Mouse (Mus musculus) thymus, adult 2 months (tissue): ENCODE data around the gene Fbll1. TPM values are rescaled to one million over a fixed set of nuclear protein-coding genes. Genes with fewer than 3 reads are reported as not detected.

ENCODE experiments used
- DNase-seq: peaks from one replicate; pipeline ENCODE4 v3.0.0; 2021
- H3K27ac ChIP-seq: fragments of 200-500 bp; 2 replicates; pipeline ENCODE4 v1.5.1; 2012; ENCODE audit warnings: low read length, control low read depth; ENCODE audit not compliant: control insufficient read depth, insufficient read depth
- H3K27me3 ChIP-seq: fragments of 200-500 bp; 2 replicates; pipeline ENCODE4 v1.6.1; 2012; ENCODE audit warnings: mild to moderate bottlenecking, low read length, moderate library complexity, mixed read lengths; ENCODE audit not compliant: control insufficient read depth, insufficient read depth
- H3K36me3 ChIP-seq: fragments of 200-500 bp; 2 replicates; pipeline ENCODE4 v1.6.1; 2012; ENCODE audit warnings: mild to moderate bottlenecking, low read length, moderate library complexity; ENCODE audit not compliant: control insufficient read depth, insufficient read depth
- H3K4me1 ChIP-seq: fragments of 200-500 bp; replicated peaks from 2 replicates; pipeline ENCODE4 v1.6.1; 2012; ENCODE audit warnings: low read length; ENCODE audit not compliant: control insufficient read depth, insufficient read depth
- H3K4me3 ChIP-seq: fragments of 200-500 bp; 2 replicates; pipeline ENCODE4 v1.5.1; 2012; ENCODE audit warnings: mild to moderate bottlenecking, low read length, control low read depth, moderate library complexity; ENCODE audit not compliant: control insufficient read depth, insufficient read depth
- CTCF ChIP-seq: fragments of 200-500 bp; IDR thresholded peaks from 2 replicates; pipeline ENCODE4 v1.5.1; 2012; ENCODE audit warnings: mild to moderate bottlenecking, control low read depth, low read length, moderate library complexity, borderline replicate concordance; ENCODE audit not compliant: control insufficient read depth, poor library complexity, insufficient read depth; ENCODE audit errors: extremely low read depth
- POLR2A ChIP-seq: fragments of 200-500 bp; IDR thresholded peaks from 2 replicates; pipeline ENCODE4 v1.6.1; 2012; ENCODE audit warnings: mild to moderate bottlenecking, low read length, control low read depth, moderate library complexity; ENCODE audit not compliant: control insufficient read depth, poor library complexity, insufficient read depth; ENCODE audit errors: extremely low read depth
- WGBS: fragments of 180-500 bp; shearing (Covaris S2); methylation state at CpG from one replicate; pipeline ENCODE4 v1.1.7; 2018; 5-methylcytosine and 5-hydroxymethylcytosine counted together
- polyA plus RNA-seq: library from polyadenylated mRNA; depleted of rRNA; stranded (reverse); fragments of >200 nt; gene quantifications from 2 replicates; pipeline ENCODE4 v1.2.3, GENCODE M21; 2012

The Fbll1 gene
- polyA plus RNA-seq, 1 experiment: 0.11 TPM

DNA sequence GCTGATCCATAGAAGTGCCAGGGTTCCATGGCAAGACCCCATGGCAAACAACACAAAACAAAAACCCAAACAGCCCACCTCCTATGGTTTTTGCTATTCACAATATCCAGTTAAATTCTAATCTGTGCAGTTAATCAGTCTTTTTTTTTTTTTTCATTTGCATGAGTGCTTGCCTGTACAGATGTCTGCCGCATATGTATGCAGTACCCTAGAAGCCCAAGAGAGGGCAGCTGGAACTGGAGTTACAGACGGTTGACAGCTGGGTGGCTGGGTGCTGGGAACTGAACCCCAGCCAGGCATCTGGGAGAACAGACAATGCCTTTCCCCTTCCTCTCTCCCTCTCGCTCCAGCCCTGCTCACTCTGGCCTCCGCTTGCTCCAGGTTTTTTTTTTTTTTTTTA, 14.1 kb downstream of the Fbll1 start:
- WGBS: 94% methylated on average over 4 of the region's 4 CpGs
- Histone ChIP-seq H3K36me3 (peaks cover 41% of the 10 kb centered on the region), H3K27me3 (no peaks in the 10 kb centered on the region), H3K4me3 (no peak overlapping the region), H3K4me1 (no peaks in the 10 kb centered on the region), H3K27ac (no peak overlapping the region)
- TF ChIP-seq POLR2A (no peak), CTCF (no peak)
- no peak for DNase-seq

GRCm38 (mm10) chr11:35784002-35784401, 14.7 kb downstream of the Fbll1 start:
- DNase-seq: no peak
- Histone ChIP-seq H3K27me3 (no peaks in the 10 kb centered on the region), H3K27ac (no peak overlapping the region), H3K36me3 (peaks cover 46% of the 10 kb centered on the region), H3K4me1 (no peaks in the 10 kb centered on the region), H3K4me3 (no peak overlapping the region)
- 96% methylated on average over 3 of the region's 3 CpGs for WGBS
- TF ChIP-seq POLR2A (no peak), CTCF (no peak)

- no peak for DNase-seq
- TF ChIP-seq CTCF (no peak), POLR2A (no peak)
- Histone ChIP-seq H3K4me3 (no peak overlapping the region), H3K27me3 (no peaks in the 10 kb centered on the region), H3K36me3 (peaks cover 56% of the 10 kb centered on the region), H3K4me1 (no peaks in the 10 kb centered on the region), H3K27ac (no peak overlapping the region)
- 96% methylated on average over 5 of the region's 5 CpGs for WGBS
Measured at GRCm38 (mm10) chr11:35783038-35783437, 15.6 kb downstream of the Fbll1 start.

DNA sequence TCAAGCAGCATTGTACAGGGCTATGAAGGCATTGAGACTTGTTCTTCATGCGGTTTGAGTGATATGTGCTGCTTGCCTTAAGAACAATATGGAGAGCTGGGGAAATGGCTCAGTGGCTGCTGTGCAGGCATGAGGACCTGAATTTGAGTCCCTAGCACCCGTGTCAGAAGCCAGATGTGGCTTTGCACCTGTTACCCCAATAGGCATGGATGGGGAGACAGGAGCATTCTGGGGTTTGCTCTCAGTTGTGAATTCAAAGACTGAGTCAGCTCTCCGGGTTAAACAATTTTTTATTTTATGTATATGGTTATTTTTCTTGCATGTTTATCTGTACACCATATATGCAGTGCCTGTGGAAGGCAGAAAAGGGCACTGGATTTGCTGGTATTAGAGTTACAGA, 16.2 kb downstream of the Fbll1 start:
- DNase-seq: no peak
- no peak overlapping the region for H3K27ac ChIP-seq
- peaks cover 62% of the 10 kb centered on the region for H3K36me3 ChIP-seq
- no peak for TF ChIP-seq POLR2A
- no peak for TF ChIP-seq CTCF
- no peaks in the 10 kb centered on the region for H3K4me1 ChIP-seq
- WGBS: 94% methylated on average over 3 of the region's 3 CpGs
- no peak overlapping the region for H3K4me3 ChIP-seq
- no peaks in the 10 kb centered on the region for H3K27me3 ChIP-seq

DNA sequence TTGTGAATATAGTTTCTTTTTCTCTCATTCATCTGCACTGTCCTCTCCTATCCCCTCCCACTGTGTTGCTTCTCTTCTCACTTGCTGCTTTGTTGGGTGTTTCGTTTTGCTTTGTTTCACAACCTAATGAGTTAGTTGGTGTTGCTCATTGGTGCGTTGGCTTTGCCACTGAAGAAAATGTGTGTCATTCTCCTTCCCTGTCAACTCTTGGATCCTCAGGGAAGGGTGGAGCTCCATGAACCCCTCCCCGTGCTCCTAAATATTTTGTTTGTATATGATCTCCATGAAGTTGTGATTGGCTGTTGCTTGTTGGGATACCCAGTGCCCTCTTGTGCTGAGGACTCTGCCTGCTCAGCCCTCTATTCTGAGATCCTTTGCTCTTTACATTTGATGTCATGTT, 18.3 kb downstream of the Fbll1 start:
- 93% methylated on average over 3 of the region's 3 CpGs for WGBS
- Histone ChIP-seq H3K27me3 (no peaks in the 10 kb centered on the region), H3K36me3 (peaks cover 77% of the 10 kb centered on the region), H3K4me1 (no peaks in the 10 kb centered on the region), H3K4me3 (no peak overlapping the region), H3K27ac (no peak overlapping the region)
- no peak for DNase-seq
- TF ChIP-seq CTCF (no peak), POLR2A (no peak)

- peaks cover 39% of the 10 kb centered on the region for H3K36me3 ChIP-seq
- WGBS: 98% methylated on average over 3 of the region's 3 CpGs
- no peak for TF ChIP-seq POLR2A
- TF ChIP-seq CTCF: no peak
Measured at GRCm38 (mm10) chr11:35776452-35776851, 22.2 kb downstream of the Fbll1 start.

DNA sequence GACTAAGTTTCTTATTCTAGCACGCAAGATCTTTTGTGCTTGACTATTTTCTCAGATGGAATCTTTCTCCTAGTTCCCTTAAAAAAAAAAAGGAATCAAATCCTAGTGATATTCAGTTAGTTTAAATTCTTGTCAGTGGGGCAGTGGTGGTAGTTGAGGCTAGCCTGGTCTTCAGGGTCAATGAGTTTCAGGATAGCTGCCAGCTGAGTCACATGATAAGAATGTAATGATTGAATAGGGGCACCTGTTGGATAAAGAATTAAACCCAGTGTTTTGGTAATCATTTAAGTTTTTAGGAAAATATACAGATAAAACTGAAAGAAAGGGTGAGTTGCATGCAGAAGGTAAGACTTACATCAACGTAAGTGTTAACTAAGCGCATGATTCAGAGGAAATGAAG, 23.1 kb downstream of the Fbll1 start:
- TF ChIP-seq POLR2A (no peak), CTCF (no peak)
- no peaks in the 10 kb centered on the region for H3K27me3 ChIP-seq
- H3K4me3 ChIP-seq: no peak overlapping the region
- no peak overlapping the region for H3K27ac ChIP-seq
- no peak for DNase-seq
- no peaks in the 10 kb centered on the region for H3K4me1 ChIP-seq
- H3K36me3 ChIP-seq: peaks cover 38% of the 10 kb centered on the region
- WGBS: 96% methylated on average over 3 of the region's 3 CpGs

More at GRCm38 (mm10) chr11:35776452-35776851, 22.2 kb downstream of the Fbll1 start:
- Histone ChIP-seq H3K27me3 (no peaks in the 10 kb centered on the region), H3K4me3 (no peak overlapping the region), H3K4me1 (no peaks in the 10 kb centered on the region), H3K27ac (no peak overlapping the region)
- DNase-seq: no peak
